Mouse (Mus musculus) testis, postnatal 14 days (tissue): Measurements from ENCODE around the gene Neurl4.
"Not testable (repeated sequence)": the region's sequence is repeated elsewhere in the genome, so short reads cannot be mapped to it uniquely, and the experiment has no call there.

Experiments
- DNase-seq: peaks from one replicate; pipeline ENCODE4 v3.0.0; 2021; ENCODE audit warnings: low spot score

The Neurl4 gene

DNA sequence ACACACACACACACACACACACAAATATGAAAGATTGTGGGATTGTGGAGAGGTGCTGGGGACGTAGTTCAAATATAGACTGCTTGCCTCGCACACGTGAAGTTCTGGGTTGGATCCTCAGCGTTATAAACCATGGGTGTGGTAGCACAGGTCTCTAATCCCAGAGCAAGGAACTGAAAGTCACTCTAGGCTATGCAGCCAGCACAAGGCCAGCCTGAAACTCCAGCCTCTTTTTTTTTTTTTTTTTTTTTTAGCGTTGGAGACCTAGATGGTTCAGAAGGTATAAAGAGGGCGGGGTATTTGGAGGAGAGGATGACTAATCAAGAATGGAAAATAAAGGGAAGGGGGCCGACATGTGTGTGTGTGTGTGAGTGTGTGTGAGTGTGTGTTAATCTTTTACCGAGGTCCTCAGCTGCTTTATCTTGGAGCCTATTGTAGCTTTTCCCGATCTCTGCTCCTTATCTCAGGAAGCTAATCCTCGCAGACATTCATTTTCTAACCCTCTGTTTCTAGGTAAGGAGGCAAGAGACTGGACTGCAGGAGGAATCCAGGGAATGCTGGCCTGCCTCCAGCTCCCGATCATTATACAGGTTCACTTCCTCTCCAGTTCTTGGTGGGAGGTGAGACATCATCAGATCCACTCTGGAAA is 52.5 kb downstream of the Neurl4 start:
- DNase-seq = no peak

DNA sequence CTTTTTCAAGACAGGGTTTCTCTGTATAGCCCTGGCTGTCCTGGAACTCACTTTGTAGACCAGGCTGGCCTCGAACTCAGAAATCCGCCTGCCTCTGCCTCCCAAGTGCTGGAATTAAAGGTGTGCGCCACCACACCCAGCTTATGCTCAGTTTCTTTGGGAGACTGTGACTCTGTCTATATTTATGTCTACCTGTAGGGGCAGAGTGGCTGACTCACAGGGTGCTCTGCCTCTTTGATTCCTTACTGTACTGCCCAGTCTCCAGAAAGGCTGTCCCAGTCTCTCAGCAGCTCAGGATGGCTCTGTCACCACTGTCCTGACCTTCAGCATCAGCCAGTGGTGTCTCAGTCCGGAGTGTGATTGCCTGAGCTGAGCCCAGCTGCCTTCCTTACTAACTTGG is 54.7 kb downstream of the Neurl4 start:
- DNase-seq = not testable (repeated sequence)

- DNase-seq = no peak
Measured at GRCm38 (mm10) chr11:69956218-69956617, 55.3 kb downstream of the Neurl4 start.

DNA sequence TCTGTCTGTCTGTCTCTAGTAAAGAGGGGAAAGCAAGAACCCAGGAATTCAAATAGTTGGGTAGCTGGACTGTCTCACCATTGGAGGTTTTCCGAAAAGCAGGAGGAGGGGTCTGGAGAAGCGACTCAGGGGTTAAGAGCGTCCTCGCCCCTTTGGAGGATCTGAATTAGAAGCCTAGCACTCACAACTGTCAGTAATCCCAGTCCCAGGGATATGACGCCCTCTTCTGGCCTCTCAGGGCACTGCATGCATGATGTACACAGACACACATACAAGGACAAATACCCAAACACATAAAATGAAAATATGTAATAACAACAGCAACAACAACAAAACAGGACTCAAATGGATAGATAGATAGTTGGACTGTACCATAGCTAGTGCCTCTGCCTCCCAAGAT is 59.7 kb downstream of the Neurl4 start:
- no peak for DNase-seq

- DNase-seq = no peak
Measured at GRCm38 (mm10) chr11:69961841-69962240, 61.0 kb downstream of the Neurl4 start.
